Mouse (Mus musculus): ENCODE results near the gene Scrg1. TPM values are rescaled to one million over a fixed set of nuclear protein-coding genes. Genes with fewer than 3 reads are reported as not detected.
A peak's percentile ranks its signal among the peaks of the same experiment; 100 is the strongest.
"Not testable (repeated sequence)": the region's sequence is repeated elsewhere in the genome, so short reads cannot be mapped to it uniquely, and the experiment has no call there.

Gene Scrg1
- polyA plus RNA-seq, 2 experiments = not detected

- no peak overlapping the region for H3K4me2 ChIP-seq (ENCODE audit: low read depth)
- DNase-seq (ENCODE audit: low read depth in 3 of 3, low spot score in 3 of 3) = no peak
- no peak for ATAC-seq (ENCODE audit: insufficient read depth)
- TF ChIP-seq CTCF (IDR thresholded peaks at IDR 0.05; ENCODE audit: low read depth) (no peak), EP300 (IDR thresholded peaks at IDR 0.05; ENCODE audit: low read depth) (no peak)
- H3K9me3 ChIP-seq (ENCODE audit: control insufficient read depth, low read length) = no peaks in the 10 kb centered on the region
- H3K9ac ChIP-seq (replicated peaks) = no peak overlapping the region
- no peaks in the 10 kb centered on the region for H3K36me3 ChIP-seq (replicated peaks; ENCODE audit: control insufficient read depth, insufficient read depth, low read depth)
- H3K4me1 ChIP-seq (replicated peaks; ENCODE audit: control insufficient read depth in 2 of 2, insufficient read depth in 2 of 2, low read length in 1 of 2) = no peaks in the 10 kb centered on the region
- no peak overlapping the region for H3K4me3 ChIP-seq (ENCODE audit: insufficient read depth in 1 of 2, low read depth in 2 of 2, low read length in 2 of 2)
- H3K27me3 ChIP-seq (ENCODE audit: control insufficient read depth, insufficient read depth, low read length) = no peaks in the 10 kb centered on the region
- WGBS (ENCODE audit: insufficient replicate concordance) = 73% methylated on average over 17 of the region's 17 CpGs
- no peak overlapping the region for H3K27ac ChIP-seq
Measured at GRCm38 (mm10) chr8:57498847-57499511, 43.3 kb downstream of the Scrg1 start.

GRCm38 (mm10) chr8:57503641-57504040, 47.9 kb downstream of the Scrg1 start:
- Histone ChIP-seq H3K27ac (no peak overlapping the region), H3K4me3 (ENCODE audit: insufficient read depth in 1 of 2, low read depth in 2 of 2, low read length in 2 of 2) (no peak overlapping the region), H3K36me3 (replicated peaks; ENCODE audit: control insufficient read depth, insufficient read depth, low read depth) (no peaks in the 10 kb centered on the region), H3K9ac (replicated peaks) (no peak overlapping the region), H3K4me2 (ENCODE audit: low read depth) (no peak overlapping the region), H3K27me3 (ENCODE audit: control insufficient read depth, insufficient read depth, low read length) (no peaks in the 10 kb centered on the region), H3K4me1 (replicated peaks; ENCODE audit: control insufficient read depth in 2 of 2, insufficient read depth in 2 of 2, low read length in 1 of 2) (peaks cover 9 to 11% of the 10 kb centered on the region in 2 experiments), H3K9me3 (ENCODE audit: control insufficient read depth, low read length) (no peaks in the 10 kb centered on the region)
- TF ChIP-seq EP300 (IDR thresholded peaks at IDR 0.05; ENCODE audit: low read depth) = no peak
- peak; percentile 95 for TF ChIP-seq CTCF (IDR thresholded peaks at IDR 0.05; ENCODE audit: low read depth)
- DNase-seq (ENCODE audit: low read depth in 3 of 3, low spot score in 3 of 3) = no peak
- ATAC-seq (ENCODE audit: insufficient read depth) = peak; percentile 45; the same call in 1 of the 2 replicates
- 31% methylated on average over 5 of the region's 5 CpGs for WGBS (ENCODE audit: insufficient replicate concordance)

- H3K27me3 ChIP-seq (ENCODE audit: control insufficient read depth, insufficient read depth, low read length); H3K9me3 ChIP-seq (ENCODE audit: control insufficient read depth, low read length); DNase-seq (ENCODE audit: low read depth in 3 of 3, low spot score in 3 of 3); H3K36me3 ChIP-seq (replicated peaks; ENCODE audit: control insufficient read depth, insufficient read depth, low read depth); H3K9ac ChIP-seq (replicated peaks): not testable (repeated sequence)
- Histone ChIP-seq H3K4me1 (replicated peaks; ENCODE audit: control insufficient read depth in 2 of 2, insufficient read depth in 2 of 2, low read length in 1 of 2) (peaks cover 15 to 16% of the 10 kb centered on the region in 2 experiments), H3K4me3 (ENCODE audit: insufficient read depth in 1 of 2, low read depth in 2 of 2, low read length in 2 of 2) (0 out of 4 replicates have a peak overlapping the region, but pooled peaks of 1 of the 2 experiments have one; percentile 35), H3K27ac (peak overlapping the region; percentile 8), H3K4me2 (ENCODE audit: low read depth) (peak overlapping the region; percentile 44)
- WGBS (ENCODE audit: insufficient replicate concordance) = 83% methylated on average over 1 of the region's 1 CpGs
- peak; percentile 49; the same call in 1 of the 2 replicates for ATAC-seq (ENCODE audit: insufficient read depth)
Measured at GRCm38 (mm10) chr8:57505500-57505899, 49.8 kb downstream of the Scrg1 start.

- H3K4me3 ChIP-seq (ENCODE audit: insufficient read depth in 1 of 2, low read depth in 2 of 2, low read length in 2 of 2) = no peak overlapping the region
- no peak overlapping the region; the same call in 1 of the 2 replicates for H3K4me2 ChIP-seq (ENCODE audit: low read depth)
- no peak overlapping the region for H3K27ac ChIP-seq
- no peak for DNase-seq (ENCODE audit: low read depth in 3 of 3, low spot score in 3 of 3)
- no peaks in the 10 kb centered on the region for H3K36me3 ChIP-seq (replicated peaks; ENCODE audit: control insufficient read depth, insufficient read depth, low read depth)
- no peak overlapping the region for H3K9ac ChIP-seq (replicated peaks)
- TF ChIP-seq EP300 (IDR thresholded peaks at IDR 0.05; ENCODE audit: low read depth) (no peak), CTCF (IDR thresholded peaks at IDR 0.05; ENCODE audit: low read depth) (no peak)
- peaks cover 15 to 18% of the 10 kb centered on the region in 2 experiments for H3K4me1 ChIP-seq (replicated peaks; ENCODE audit: control insufficient read depth in 2 of 2, insufficient read depth in 2 of 2, low read length in 1 of 2)
- H3K27me3 ChIP-seq (ENCODE audit: control insufficient read depth, insufficient read depth, low read length) = no peaks in the 10 kb centered on the region
- WGBS (ENCODE audit: insufficient replicate concordance) = 77% methylated on average over 4 of the region's 4 CpGs
- ATAC-seq (ENCODE audit: insufficient read depth) = no peak
- no peaks in the 10 kb centered on the region for H3K9me3 ChIP-seq (ENCODE audit: control insufficient read depth, low read length)
Measured at GRCm38 (mm10) chr8:57507556-57508063, 51.9 kb downstream of the Scrg1 start.

- whole genome bisulfite sequencing (ENCODE audit: insufficient replicate concordance) = 59% methylated on average over 4 of the region's 4 CpGs
- no peak for DNase-seq (ENCODE audit: low read depth in 3 of 3, low spot score in 3 of 3)
- no peak overlapping the region for H3K9ac ChIP-seq (replicated peaks)
Measured at GRCm38 (mm10) chr8:57508657-57509056, 52.9 kb downstream of the Scrg1 start.

More at GRCm38 (mm10) chr8:57508657-57509056, 52.9 kb downstream of the Scrg1 start:
- Histone ChIP-seq H3K9me3 (ENCODE audit: control insufficient read depth, low read length) (no peaks in the 10 kb centered on the region), H3K36me3 (replicated peaks; ENCODE audit: control insufficient read depth, insufficient read depth, low read depth) (peaks cover 10% of the 10 kb centered on the region), H3K27ac (no peak overlapping the region), H3K4me1 (replicated peaks; ENCODE audit: control insufficient read depth in 2 of 2, insufficient read depth in 2 of 2, low read length in 1 of 2) (peaks cover 16 to 18% of the 10 kb centered on the region in 2 experiments), H3K27me3 (ENCODE audit: control insufficient read depth, insufficient read depth, low read length) (no peaks in the 10 kb centered on the region), H3K4me3 (ENCODE audit: insufficient read depth in 1 of 2, low read depth in 2 of 2, low read length in 2 of 2) (no peak overlapping the region), H3K4me2 (ENCODE audit: low read depth) (no peak overlapping the region)
- no peak for ATAC-seq (ENCODE audit: insufficient read depth)
- TF ChIP-seq EP300 (IDR thresholded peaks at IDR 0.05; ENCODE audit: low read depth) (no peak), CTCF (IDR thresholded peaks at IDR 0.05; ENCODE audit: low read depth) (no peak)
